In the genomic region with DNA sequence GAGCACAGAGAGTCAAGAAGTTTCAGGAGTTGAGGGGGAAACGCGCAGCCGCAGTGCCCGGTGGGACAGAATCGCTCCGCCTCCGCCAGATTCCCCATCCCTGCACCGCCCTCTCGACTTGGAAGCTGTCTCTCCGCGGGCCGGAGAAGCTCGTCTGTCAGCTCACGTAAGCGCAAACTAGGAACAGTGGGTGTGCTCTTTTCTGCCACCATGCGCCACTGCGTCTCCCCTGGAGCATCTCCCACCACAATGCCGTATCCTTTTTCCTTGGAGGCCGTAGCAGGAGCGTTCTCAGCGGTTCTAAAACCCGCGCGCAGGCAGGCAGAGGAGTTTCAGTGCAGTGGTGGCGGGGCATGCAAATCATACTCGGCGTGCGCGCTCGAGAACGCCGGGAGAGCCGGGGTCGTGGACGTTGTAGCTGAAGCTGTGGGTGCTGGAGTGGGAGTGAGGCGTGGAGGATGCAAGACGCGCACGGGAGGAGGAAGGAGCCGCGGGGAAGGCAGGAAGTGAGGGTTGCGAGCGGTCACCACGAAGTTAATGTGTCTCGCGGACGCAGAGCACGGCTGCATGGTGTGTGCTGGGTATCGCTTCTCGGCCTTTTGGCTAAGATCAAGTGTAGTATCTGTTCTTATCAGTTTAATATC, we compare ENCODE assay signal across 8 mouse cellular contexts. TPM values are rescaled to one million over a fixed set of nuclear protein-coding genes. Genes with fewer than 3 reads are reported as not detected.
DNase-seq lines count a peak whose midpoint lies in the region; ATAC-seq and TF ChIP-seq lines count a peak whose summit lies in the region.
"Not testable (repeated sequence)": the region's sequence is repeated elsewhere in the genome, so short reads cannot be mapped to it uniquely, and the experiment has no call there.

No protein-coding gene starts in this region.

- H3K9me3 ChIP-seq in heart, embryonic 13.5 days; kidney, embryonic 16.5 days (ENCODE audit: low read length); liver, embryonic 11.5 days (ENCODE audit: control insufficient read depth, low read length): not testable (repeated sequence)

- ATAC-seq in erythroid progenitor cell, adult 5-6 weeks (replicated peaks; ENCODE audit: low FRiP score, poor library complexity, severe bottlenecking), result peak; percentile 54
- peak; percentile 74; the same call in 1 of the 2 replicates for ATAC-seq in heart, embryonic 13.5 days (ENCODE audit: extremely low read depth, insufficient number of reproducible peaks, low FRiP score, low TSS enrichment)
- peak; percentile 90 for ATAC-seq in kidney, embryonic 16.5 days (ENCODE audit: low FRiP score, low TSS enrichment)
- peak; percentile 83 for ATAC-seq in liver, embryonic 11.5 days (replicated peaks; ENCODE audit: low FRiP score)

- H3K36me3 ChIP-seq in heart, embryonic 13.5 days; kidney, embryonic 16.5 days (ENCODE audit: insufficient read depth, low read length); liver, embryonic 11.5 days (ENCODE audit: control insufficient read depth, insufficient read depth, low read length); myocyte (ENCODE audit: control insufficient read depth, insufficient read depth); splenic B cell, adult 2 months (ENCODE audit: control insufficient read depth, insufficient read depth, low read length, poor library complexity, severe bottlenecking): not testable (repeated sequence)

- H3K4me2 ChIP-seq in heart, embryonic 13.5 days, result peak overlapping the region; percentile 69
- peak overlapping the region; percentile 65 for H3K4me2 ChIP-seq in kidney, embryonic 16.5 days (replicated peaks; ENCODE audit: low read depth, low read length)
- peak overlapping the region; percentile 78 for H3K4me2 ChIP-seq in liver, embryonic 11.5 days
- H3K4me2 ChIP-seq in myocyte (ENCODE audit: low read depth), result peak overlapping the region; percentile 91

- H3K4me3 ChIP-seq in bone marrow macrophage, adult 2 months (ENCODE audit: insufficient read depth, low read length), result peak overlapping the region; percentile 93
- H3K4me3 ChIP-seq in heart, embryonic 13.5 days, result peak overlapping the region; percentile 64
- peak overlapping the region; percentile 64 for H3K4me3 ChIP-seq in kidney, embryonic 16.5 days (ENCODE audit: low read length)
- H3K4me3 ChIP-seq in liver, embryonic 11.5 days (ENCODE audit: low read depth, low read length), result peak overlapping the region; percentile 57
- peak overlapping the region; percentile 31 for H3K4me3 ChIP-seq in myocyte

- TF ChIP-seq POLR2A in bone marrow macrophage, adult 2 months (IDR thresholded peaks at IDR 0.05; ENCODE audit: borderline replicate concordance, low read depth, low read length), result not testable (repeated sequence)
- TF ChIP-seq POLR2A in myocyte (IDR thresholded peaks at IDR 0.05; ENCODE audit: insufficient read length, low read depth), result peak; percentile 74

- peak; percentile 91 for DNase-seq in A20 (ENCODE audit: low read depth, low spot score)
- DNase-seq in liver, embryonic 11.5 days (ENCODE audit: low spot score), result peak; percentile 78
- DNase-seq in splenic B cell, adult 2 months (ENCODE audit: low read depth, low spot score), result peak; percentile 58

- H3K9ac ChIP-seq in heart, embryonic 13.5 days, result peak overlapping the region; percentile 81
- peak overlapping the region; percentile 75 for H3K9ac ChIP-seq in kidney, embryonic 16.5 days (replicated peaks; ENCODE audit: low read length)
- H3K9ac ChIP-seq in liver, embryonic 11.5 days (ENCODE audit: low read depth, low read length), result peak overlapping the region; percentile 56

- peak overlapping the region; percentile 27; the same call in 1 of the 2 replicates for H3K27ac ChIP-seq in bone marrow macrophage, adult 2 months (ENCODE audit: insufficient read depth, low read depth, low read length)
- H3K27ac ChIP-seq in heart, embryonic 13.5 days (replicated peaks), result peak overlapping the region; percentile 88
- peak overlapping the region; percentile 88 for H3K27ac ChIP-seq in kidney, embryonic 16.5 days (ENCODE audit: low read length)
- not testable (repeated sequence) for H3K27ac ChIP-seq in liver, embryonic 11.5 days (ENCODE audit: low read depth, low read length)

- H3K27me3 ChIP-seq in heart, embryonic 13.5 days (replicated peaks), result peaks cover 20% of the 10 kb centered on the region
- not testable (repeated sequence) for H3K27me3 ChIP-seq in kidney, embryonic 16.5 days (ENCODE audit: insufficient read depth, low read length); liver, embryonic 11.5 days (replicated peaks; ENCODE audit: control insufficient read depth, insufficient read depth, low read length); myocyte (ENCODE audit: control insufficient read depth, insufficient read depth, insufficient read length); splenic B cell, adult 2 months (ENCODE audit: control insufficient read depth, insufficient read depth, low read length, poor library complexity, severe bottlenecking)

- WGBS in heart, embryonic 13.5 days, result under 1% methylated on average over 37 of the region's 50 CpGs
- WGBS in kidney, embryonic 16.5 days, result 0% methylated on average over 35 of the region's 50 CpGs
- under 1% methylated on average over 35 of the region's 50 CpGs for WGBS in liver, embryonic 11.5 days

- not testable (repeated sequence) for H3K79me2 ChIP-seq in myocyte (ENCODE audit: control insufficient read depth, insufficient read depth)

- H3ac ChIP-seq in myocyte (ENCODE audit: control insufficient read depth, insufficient read length), result not testable (repeated sequence)

- TF ChIP-seq CTCF in bone marrow macrophage, adult 2 months (IDR thresholded peaks at IDR 0.05; ENCODE audit: low read depth, low read length), result not testable (repeated sequence)

- not testable (repeated sequence) for H3K4me1 ChIP-seq in bone marrow macrophage, adult 2 months (ENCODE audit: control insufficient read depth, insufficient read depth, low read length); kidney, embryonic 16.5 days (ENCODE audit: insufficient read depth, low read length); liver, embryonic 11.5 days (replicated peaks; ENCODE audit: control insufficient read depth, insufficient read depth, low read length)
- peaks cover 10% of the 10 kb centered on the region; the same call in 1 of the 2 replicates for H3K4me1 ChIP-seq in heart, embryonic 13.5 days

TF ChIP-seq in myocyte, 11 proteins besides CTCF, POLR2A, EP300 and RAD21:
- peak; percentile 75 for TF ChIP-seq POLR2AphosphoS2 (IDR thresholded peaks at IDR 0.05; ENCODE audit: insufficient read length, low read depth)
- TF ChIP-seq MYOD1 (IDR thresholded peaks at IDR 0.05; ENCODE audit: control insufficient read depth in 1 of 3, insufficient read length in 2 of 3, low read depth in 2 of 3), result peak in 1 of 3 experiments; percentile 26

RNA-seq across cellular contexts. Expression of gene Mreg, which starts 24.4 kb away (rescaled TPM):
- not detected in 2 replicates for polyA plus RNA-seq in bone marrow macrophage, adult 2 months (2012; ENCODE audit: insufficient read depth, insufficient read length, missing spikeins)
- total RNA-seq in erythroid progenitor cell, adult 5-6 weeks (2015; ENCODE audit: low replicate concordance), result 1.4 TPM in 1 of 2 replicates, not detected in the other
- total RNA-seq in erythroid progenitor cell, adult 5-6 weeks (2017; ENCODE audit: low replicate concordance), result 0.39 TPM in 1 of 2 replicates, not detected in the other
- 4.0 TPM in 2 replicates for polyA plus RNA-seq in heart, embryonic 13.5 days (2015; fragmentation: Nextera tagmentation; extraction: Ambion mirVana)
- 5.2 and 5.3 TPM in 2 replicates for polyA plus RNA-seq in kidney, embryonic 16.5 days (2015; fragmentation: Nextera tagmentation; extraction: Ambion mirVana)
- 6.8 and 7.1 TPM in 2 replicates for polyA plus RNA-seq in liver, embryonic 11.5 days (2014; fragmentation: Nextera tagmentation; extraction: Ambion mirVana)
- 2.0 TPM for polyA plus RNA-seq in myocyte (2012; fragmentation: generic; extraction: Trizol)

RNA-seq across cellular contexts. Expression of gene Pecr, which starts 47.6 kb away (rescaled TPM):
- 5.6 and 12.3 TPM in 2 replicates for polyA plus RNA-seq in bone marrow macrophage, adult 2 months (2012; ENCODE audit: insufficient read depth, insufficient read length, missing spikeins)
- 1.7 TPM in 1 of 2 replicates, not detected in the other for total RNA-seq in erythroid progenitor cell, adult 5-6 weeks (2015; ENCODE audit: low replicate concordance)
- total RNA-seq in erythroid progenitor cell, adult 5-6 weeks (2017; ENCODE audit: low replicate concordance), result 1.4 TPM in 1 of 2 replicates, not detected in the other
- polyA plus RNA-seq in heart, embryonic 13.5 days (2015; fragmentation: Nextera tagmentation; extraction: Ambion mirVana), result 20.4 and 23.7 TPM in 2 replicates
- 62.5 and 70.7 TPM in 2 replicates for polyA plus RNA-seq in kidney, embryonic 16.5 days (2015; fragmentation: Nextera tagmentation; extraction: Ambion mirVana)
- polyA plus RNA-seq in liver, embryonic 11.5 days (2014; fragmentation: Nextera tagmentation; extraction: Ambion mirVana), result 40.2 and 43.2 TPM in 2 replicates
- polyA plus RNA-seq in myocyte (2012; fragmentation: generic; extraction: Trizol), result 13.7 TPM

RNA-seq across cellular contexts. Expression of gene Tmem169, which starts 47.7 kb away (rescaled TPM):
- polyA plus RNA-seq in bone marrow macrophage, adult 2 months (2012; ENCODE audit: insufficient read depth, insufficient read length, missing spikeins), result not detected in 2 replicates
- not detected in 2 replicates for total RNA-seq in erythroid progenitor cell, adult 5-6 weeks (2015; ENCODE audit: low replicate concordance)
- not detected in 2 replicates for total RNA-seq in erythroid progenitor cell, adult 5-6 weeks (2017; ENCODE audit: low replicate concordance)
- 0.33 and 0.35 TPM in 2 replicates for polyA plus RNA-seq in heart, embryonic 13.5 days (2015; fragmentation: Nextera tagmentation; extraction: Ambion mirVana)
- 5.8 and 5.9 TPM in 2 replicates for polyA plus RNA-seq in kidney, embryonic 16.5 days (2015; fragmentation: Nextera tagmentation; extraction: Ambion mirVana)
- polyA plus RNA-seq in liver, embryonic 11.5 days (2014; fragmentation: Nextera tagmentation; extraction: Ambion mirVana), result 0.77 and 0.90 TPM in 2 replicates
- 0.41 TPM for polyA plus RNA-seq in myocyte (2012; fragmentation: generic; extraction: Trizol)

Comparison
In these comparisons a context has a peak if more than half of its experiments do, and no peak if none do; other contexts are left out.
1. H3K4me3 ChIP-seq: peak in every context shown above with its lines; median percentile 93 in bone marrow macrophage, adult 2 months; 64 in heart, embryonic 13.5 days; 64 in kidney, embryonic 16.5 days; 57 in liver, embryonic 11.5 days; 31 in myocyte.